Mouse (Mus musculus) gastrocnemius, postnatal 25 days (tissue): ENCODE data around the gene Zfp367. TPM values are rescaled to one million over a fixed set of nuclear protein-coding genes. Genes with fewer than 3 reads are reported as not detected.

ENCODE experiments used
- DNase-seq: peaks from one replicate; pipeline ENCODE4 v3.0.0; 2022
- long read RNA-seq, 2 experiments: library from polyadenylated mRNA; stranded (forward); transcript quantifications; one replicate each; pipeline ENCODE4 v2.0.0; 2021
- total RNA-seq, 2 experiments: library from RNA; stranded (reverse); gene quantifications; 1 replicate in 1 of 2; 2 replicates in 1 of 2; pipeline ENCODE4 v1.2.3; 2021

The Zfp367 gene
- 10 to 100 TPM; 17.5 to 18.6 TPM for total RNA-seq
- long read RNA-seq, experiment 1, transcript Zfp367-204 (5 exons, 641 nt): major isoform, 7 of 14 reads
- long read RNA-seq, experiment 1, partial matches to known transcripts: 0 of 14 reads
- long read RNA-seq, experiment 1, other reads (novel, unspliced or antisense): 7 of 14 reads
- long read RNA-seq, experiment 2, transcript Zfp367-204 (5 exons, 641 nt): major isoform, 6 of 14 reads
- long read RNA-seq, experiment 2, partial matches to known transcripts: 0 of 14 reads
- long read RNA-seq, experiment 2, other reads (novel, unspliced or antisense): 6 of 14 reads

GRCm38 (mm10) chr13:64153083-64153682 is at the start of gene Zfp367:
Gene Zfp367, minus strand, starts transcription at chr13:64153202.
- peak; percentile 99 for DNase-seq

DNA sequence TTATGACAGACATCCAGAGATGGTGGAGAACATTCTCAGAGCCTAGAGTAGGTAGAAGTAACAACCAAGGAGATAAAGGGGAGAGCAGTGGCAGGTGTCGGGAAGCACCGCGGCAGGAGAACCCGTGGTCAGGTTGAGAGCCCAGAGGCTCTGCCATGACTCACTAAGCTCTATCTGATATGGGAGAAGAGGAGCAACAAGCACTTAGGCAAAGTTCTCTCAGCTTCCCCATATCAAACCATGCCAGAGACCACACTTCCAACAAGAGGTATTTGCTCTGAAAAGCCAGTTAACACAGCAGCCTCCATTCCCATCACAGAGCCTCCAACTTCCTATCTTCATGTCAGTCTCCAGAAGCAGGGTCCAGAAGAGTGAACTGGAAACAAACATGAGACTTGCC is 47.9 kb upstream of the Zfp367 start:
- no peak for DNase-seq

DNA sequence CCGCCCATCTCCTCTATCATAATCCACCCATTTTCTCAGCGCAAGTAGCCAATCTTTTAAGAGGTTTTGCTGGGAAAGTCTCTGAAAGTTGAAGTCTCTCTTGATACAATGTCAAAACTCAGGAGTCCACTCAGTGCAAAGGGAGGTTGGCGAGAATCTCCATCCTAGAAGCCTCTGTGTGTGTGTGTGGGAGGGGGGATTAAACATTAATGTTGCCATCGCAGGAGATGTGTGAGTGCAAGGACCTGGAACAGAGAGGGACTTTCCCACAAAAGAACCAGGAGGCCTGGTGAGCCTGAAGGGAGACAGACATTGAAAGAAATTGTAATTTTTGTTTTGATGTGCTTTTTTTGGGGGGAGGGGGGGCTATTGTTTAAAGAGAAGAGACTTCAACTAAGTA is 45.3 kb upstream of the Zfp367 start:
- no peak for DNase-seq

- DNase-seq: no peak
These were observed 44.9 kb upstream of the Zfp367 start for GRCm38 (mm10) chr13:64197899-64198298.

GRCm38 (mm10) chr13:64187065-64187464 is 34.1 kb upstream of the Zfp367 start:
- DNase-seq: no peak

DNA sequence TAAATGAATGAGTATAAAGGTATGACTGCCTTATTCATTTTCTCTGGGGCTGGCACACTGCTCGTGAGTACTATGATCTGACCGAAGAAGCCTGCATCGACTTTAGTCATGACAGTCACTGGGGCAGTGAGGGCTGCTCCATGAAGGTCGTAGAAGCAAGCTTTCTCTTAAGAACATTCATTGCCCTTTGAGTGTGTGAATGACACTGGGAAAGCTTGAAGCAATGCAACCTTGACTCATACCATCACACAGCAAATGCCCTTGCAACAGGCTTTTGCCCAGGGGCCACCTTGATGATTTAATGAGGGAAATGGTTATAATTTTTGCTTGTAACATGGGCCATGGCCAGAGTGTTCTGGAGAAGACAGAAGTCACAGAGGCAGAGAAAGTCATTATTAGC is 33.5 kb upstream of the Zfp367 start:
- DNase-seq: no peak

DNA sequence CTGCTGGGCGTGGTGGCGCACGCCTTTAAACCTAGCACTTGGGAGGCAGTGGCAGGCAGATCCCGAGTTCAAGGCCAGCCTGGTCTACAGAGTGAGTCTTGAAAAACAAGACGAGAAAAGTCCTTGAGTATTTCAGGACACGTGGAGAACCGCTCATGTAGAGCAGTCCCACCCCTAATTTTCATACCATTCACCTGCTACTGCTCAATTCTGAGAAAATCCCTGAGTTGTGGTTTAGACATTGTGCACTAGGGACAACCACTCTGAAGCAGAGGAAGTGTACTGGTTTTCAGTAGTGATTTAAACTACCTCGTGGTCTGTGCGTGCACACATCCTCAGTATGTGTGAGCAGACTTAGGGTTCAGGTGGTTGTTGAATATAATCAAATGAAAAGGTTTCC is 32.6 kb upstream of the Zfp367 start:
- DNase-seq: no peak

DNA sequence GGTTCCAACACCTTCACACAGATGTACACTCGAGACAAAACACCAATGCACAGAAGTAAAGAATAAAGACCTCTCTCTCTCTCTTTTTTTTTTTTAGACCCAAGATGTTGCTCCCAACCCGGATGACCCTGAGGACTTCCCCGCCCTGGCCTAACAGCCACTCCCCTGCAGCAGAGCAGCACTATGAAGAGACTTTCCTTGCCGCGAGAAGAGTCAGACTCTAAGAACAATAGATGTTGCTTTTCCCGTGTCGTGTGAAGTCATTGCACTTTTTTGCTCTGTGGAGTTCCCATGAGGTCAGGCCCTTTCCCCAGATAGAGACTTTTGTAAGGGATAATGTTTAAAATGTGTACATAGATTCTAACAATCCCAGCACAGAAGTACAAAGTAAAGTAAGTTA is 32.2 kb upstream of the Zfp367 start:
- no peak for DNase-seq

DNA sequence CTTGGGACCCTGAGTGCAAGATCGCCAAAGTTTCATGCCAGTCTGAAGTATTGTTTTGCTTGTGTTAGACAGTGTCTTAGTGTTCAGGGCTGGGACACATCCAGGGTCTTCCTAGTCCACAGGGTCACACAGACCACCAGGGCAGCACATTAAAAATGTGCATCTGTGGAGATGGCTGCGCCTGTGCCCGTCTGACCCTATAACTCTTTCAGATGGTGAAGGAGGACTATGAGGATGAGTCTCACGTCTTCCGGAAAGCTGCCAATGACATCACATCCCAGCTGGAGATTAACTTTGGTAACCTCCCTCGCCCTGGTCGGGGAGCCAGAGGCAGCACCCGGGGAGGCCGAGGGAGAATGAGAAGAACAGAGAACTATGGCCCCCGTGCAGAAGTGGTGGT is 31.4 kb upstream of the Zfp367 start:
- no peak for DNase-seq

DNA sequence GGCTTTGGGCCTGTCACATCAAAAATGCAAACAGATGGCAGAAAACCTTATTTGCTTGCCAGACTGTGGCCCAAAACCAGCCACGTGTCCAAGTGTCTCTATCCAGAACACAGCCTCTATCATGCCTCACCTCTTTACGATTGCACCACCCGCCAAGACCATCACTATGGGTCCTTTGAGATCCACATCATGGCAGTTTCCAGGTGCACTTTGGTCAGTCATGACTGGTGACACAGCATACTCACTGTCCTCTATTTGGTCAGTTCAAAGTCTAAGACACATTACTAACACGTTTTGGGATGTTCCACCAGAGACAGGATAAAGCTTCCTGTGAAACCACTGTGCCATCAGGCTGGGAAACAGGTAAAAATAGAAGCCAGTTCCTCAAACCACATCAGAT is 30.6 kb upstream of the Zfp367 start:
- no peak for DNase-seq

GRCm38 (mm10) chr13:64182091-64182490 is 29.1 kb upstream of the Zfp367 start:
- DNase-seq: no peak

DNA sequence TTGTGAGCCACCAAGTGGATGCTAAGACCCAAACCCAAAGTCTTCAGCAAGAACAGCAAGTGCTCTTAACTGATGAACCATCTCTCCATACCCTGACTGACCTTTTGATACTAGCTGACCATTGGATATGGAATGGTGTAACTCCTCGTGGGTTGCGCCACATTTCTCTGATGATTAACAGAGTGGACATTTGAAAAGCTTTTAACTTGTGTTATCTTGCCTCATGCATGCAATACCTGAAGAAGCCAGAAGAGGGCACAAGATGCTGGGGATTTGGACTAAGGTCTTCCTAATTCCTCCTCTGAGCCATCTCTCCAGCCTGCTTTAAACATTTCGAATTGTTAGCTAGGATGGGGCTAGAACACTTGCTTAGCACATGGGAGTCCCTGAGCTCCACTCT is 27.9 kb upstream of the Zfp367 start:
- DNase-seq: no peak

DNA sequence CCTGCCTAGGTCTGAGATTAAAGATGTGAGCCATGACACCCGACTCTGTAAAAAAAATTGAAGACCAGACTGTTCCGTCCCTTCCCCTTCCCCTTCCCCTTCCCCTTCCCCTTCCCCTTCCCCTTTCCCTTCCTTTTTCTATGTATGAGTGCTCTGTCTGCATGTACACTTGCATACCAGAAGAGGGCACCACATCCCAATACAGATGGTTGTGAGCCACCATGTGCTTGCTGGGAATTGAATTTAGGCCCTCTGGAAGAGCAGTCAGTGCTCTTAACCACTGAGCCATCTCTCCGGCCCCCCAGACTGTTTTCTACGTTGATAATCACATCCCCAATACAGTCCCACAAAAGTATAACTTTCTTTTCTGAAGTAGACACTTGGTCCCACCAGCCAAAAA is 27.3 kb upstream of the Zfp367 start:
- no peak for DNase-seq

DNA sequence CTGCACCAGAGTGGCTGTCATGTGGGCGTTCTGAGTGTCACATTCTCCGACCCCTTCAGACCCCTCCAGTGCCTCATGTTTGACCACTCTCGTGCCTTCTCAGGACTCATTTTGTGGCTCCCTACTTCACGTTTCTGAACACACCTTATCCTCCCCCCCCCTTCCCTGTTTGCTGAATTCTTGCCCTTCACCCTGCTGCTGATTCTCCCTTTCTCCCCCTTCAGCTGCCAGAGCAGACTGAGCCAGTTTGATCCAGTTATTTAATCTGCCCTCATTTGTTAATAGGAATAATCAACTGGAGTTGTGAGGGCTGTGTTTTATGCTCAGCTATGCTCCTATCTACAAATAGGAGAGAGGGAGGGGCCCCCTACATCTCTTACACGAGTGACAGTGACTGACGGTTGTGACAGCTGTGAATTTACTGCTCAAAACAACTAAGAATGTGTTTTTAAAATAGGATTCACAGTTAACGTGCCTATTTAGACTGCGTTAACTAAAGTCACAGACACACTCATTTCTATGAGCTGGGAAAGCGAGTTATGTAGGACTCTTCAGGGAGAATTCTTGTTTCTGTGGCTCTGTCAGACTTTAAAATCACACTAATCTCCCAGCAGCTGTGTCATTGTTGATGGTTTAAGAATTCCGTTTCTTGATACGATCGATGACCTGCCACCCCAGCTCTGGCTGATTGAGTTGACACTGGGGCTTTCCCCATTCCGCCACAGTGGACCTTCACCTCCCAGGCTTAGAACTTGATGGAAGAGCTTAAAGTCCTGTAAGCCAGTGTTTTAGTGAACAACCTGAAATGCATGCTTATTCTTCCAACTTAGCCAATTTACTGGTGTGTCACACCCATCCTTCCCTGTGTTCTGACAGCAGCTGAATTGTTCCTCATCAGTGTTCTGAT is 26.0 kb upstream of the Zfp367 start:
- DNase-seq: no peak

GRCm38 (mm10) chr13:64178000-64178399 is 25.0 kb upstream of the Zfp367 start:
- DNase-seq: no peak

- DNase-seq: no peak
These were observed 16.7 kb upstream of the Zfp367 start for GRCm38 (mm10) chr13:64169746-64170145.

DNA sequence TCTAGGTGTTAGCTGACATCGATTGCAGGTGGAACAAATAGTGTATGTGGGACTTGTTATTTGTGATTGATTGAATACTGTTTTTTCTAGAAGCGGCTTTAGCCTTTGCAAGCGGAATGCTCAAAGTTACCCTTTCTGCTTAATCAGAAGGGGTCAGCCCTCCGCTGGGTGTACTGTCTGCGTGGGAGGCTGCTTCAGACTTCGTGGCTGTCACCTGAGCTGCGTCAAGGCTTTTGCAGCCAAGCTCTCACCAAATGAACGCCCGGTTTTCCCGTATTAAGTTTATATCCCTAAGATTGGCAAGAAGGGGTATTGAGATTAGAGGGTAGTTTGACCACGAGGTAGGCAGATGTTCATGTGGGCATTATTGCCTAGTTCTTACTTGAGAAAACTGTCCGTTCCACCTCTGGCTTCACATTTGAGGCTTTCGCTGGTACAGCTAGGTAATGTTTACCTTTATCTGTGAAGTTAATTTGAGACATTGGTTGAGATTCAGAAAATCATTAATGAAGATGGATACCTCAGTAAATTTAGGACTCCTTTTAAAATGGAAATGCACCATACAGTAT is 10.2 kb upstream of the Zfp367 start:
- no peak for DNase-seq

- DNase-seq: no peak
These were observed 9.6 kb upstream of the Zfp367 start for GRCm38 (mm10) chr13:64162626-64163025.

- no peak for DNase-seq
These were observed 9.1 kb upstream of the Zfp367 start for GRCm38 (mm10) chr13:64161916-64162611.

DNA sequence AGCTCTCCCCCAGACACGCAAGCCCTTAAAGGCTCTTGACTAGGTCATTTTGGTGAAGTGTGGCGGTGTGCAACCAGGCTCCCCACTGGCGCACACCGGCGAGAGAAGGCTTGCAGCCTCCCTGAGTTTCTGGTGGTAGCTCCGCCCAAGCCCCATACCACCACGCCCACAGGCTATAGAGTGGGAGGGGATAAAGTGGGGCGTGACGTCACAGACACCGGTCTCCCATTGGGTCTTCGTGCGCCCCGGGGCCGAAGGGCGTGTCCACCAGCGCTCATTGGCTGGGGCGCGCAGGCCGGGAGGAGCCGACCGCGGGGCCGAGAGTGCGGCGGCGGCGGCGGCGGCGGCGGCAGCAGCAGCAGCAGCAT is 8.5 kb upstream of the Zfp367 start, which contains the start of gene Habp4:
Gene Habp4, plus strand, starts transcription at position 277 of the 368 bp plus-strand sequence.
- peak; percentile 97 for DNase-seq

DNA sequence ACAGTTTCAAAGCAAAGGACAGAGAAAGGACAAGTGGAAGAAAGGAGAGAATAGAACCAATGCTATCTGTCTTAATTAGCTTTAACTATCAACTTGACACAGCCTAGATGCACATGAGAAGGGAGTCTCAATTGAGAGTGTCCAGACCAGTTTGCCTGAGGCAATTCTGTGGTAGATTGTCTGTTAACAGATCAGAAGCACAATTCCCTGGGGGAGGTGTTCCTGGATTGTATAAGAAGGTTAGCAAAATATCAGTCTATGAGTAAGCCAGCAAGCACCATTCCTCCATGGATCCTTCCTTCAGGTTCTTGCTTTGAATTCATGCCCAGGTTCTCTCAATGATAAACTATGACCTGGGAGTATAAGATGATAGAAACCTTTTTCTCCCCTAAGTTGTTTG is 4.0 kb upstream of the Zfp367 start:
- DNase-seq: no peak

GRCm38 (mm10) chr13:64155171-64155571 is 2.2 kb upstream of the Zfp367 start:
- DNase-seq: no peak
